Mouse (Mus musculus) testis, adult 2 months (tissue): ENCODE measurements at regions not wholly inside any gene's neighbourhood (a gene's known extent, or its start where the extent isn't known, plus 50 kb on each side); places are given as distances from the start of the nearest gene placed in this dataset.

ENCODE experiments used
- CTCF ChIP-seq: fragments of 200-500 bp; IDR thresholded peaks from 2 replicates; pipeline ENCODE4 v1.5.1; 2012; ENCODE audit warnings: low read depth, mild to moderate bottlenecking, inconsistent platforms, low read length, moderate library complexity; ENCODE audit not compliant: control insufficient read depth, insufficient read depth, insufficient replicate concordance
- POLR2A ChIP-seq: fragments of 200-500 bp; IDR thresholded peaks from 2 replicates; pipeline ENCODE4 v1.6.1; 2012; ENCODE audit warnings: low read depth, mild to moderate bottlenecking, inconsistent platforms, low read length, moderate library complexity; ENCODE audit not compliant: control insufficient read depth

DNA sequence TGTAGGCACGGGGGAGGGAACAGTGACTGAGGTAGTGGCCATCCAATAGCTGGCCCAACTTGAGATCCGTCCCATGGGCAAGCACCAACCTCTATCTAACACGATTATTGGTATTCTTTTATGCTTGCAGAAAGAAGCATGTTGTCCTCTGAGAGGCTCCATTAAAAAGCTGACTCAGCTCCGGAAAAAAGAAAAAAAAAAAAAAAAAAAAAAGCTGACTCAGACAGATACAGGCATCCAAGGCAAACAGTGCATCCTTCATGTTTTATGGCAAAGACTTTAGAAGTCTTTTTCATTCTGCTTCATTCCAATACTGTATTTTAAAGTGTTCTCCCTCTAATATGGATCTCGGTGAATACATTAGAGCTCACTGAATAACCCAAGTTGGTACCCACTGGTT lies 162.0 kb upstream of the Sphkap start:
- TF ChIP-seq CTCF = no peak
- no peak for TF ChIP-seq POLR2A
